In the genomic region with DNA sequence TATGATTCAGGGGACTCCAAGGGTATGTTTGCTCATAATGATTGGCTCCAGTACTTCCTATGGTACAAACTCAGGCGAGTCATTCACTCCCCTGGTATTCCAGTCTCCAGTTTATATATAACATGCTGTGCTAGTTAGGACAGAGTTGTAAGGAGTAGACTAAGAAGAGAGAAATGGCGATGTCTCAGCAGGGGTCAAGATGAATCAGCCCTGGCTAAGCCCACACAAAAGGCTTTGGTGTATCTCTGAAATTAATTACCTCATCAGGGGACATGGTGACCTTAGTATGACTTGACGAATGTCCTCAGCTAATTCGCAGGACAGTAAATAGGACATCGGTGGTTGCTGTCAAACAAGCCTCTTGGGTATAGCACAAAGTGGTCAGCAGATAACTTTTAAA, we compare ENCODE assay signal across 18 mouse cellular contexts. TPM values are rescaled to one million over a fixed set of nuclear protein-coding genes. Genes with fewer than 3 reads are reported as not detected.
"Had no signal": no experiment of that assay in that cellular context is flagged by ENCODE, and none has a peak within 500 bp of the region (broad histone marks: within the 10 kb centered on the region; RNA-seq: fewer than 3 reads in every experiment).

No protein-coding gene starts in this region.

- H3K4me2 ChIP-seq: neural tube, embryonic 13.5 days; neural tube, embryonic 15.5 days; stomach, embryonic 15.5 days had no signal

- H3K4me3 ChIP-seq: neural tube, embryonic 13.5 days; neural tube, embryonic 15.5 days; stomach, embryonic 15.5 days had no signal

- H3K9ac ChIP-seq: neural tube, embryonic 13.5 days; neural tube, embryonic 15.5 days; stomach, embryonic 15.5 days had no signal

- H3K27me3 ChIP-seq: neural tube, embryonic 13.5 days; neural tube, embryonic 15.5 days; stomach, embryonic 15.5 days had no signal

- H3K9me3 ChIP-seq: neural tube, embryonic 13.5 days; neural tube, embryonic 15.5 days; stomach, embryonic 15.5 days had no signal

- H3K36me3 ChIP-seq: neural tube, embryonic 13.5 days; neural tube, embryonic 15.5 days; stomach, embryonic 15.5 days had no signal

- H3K27ac ChIP-seq: neural tube, embryonic 13.5 days; neural tube, embryonic 15.5 days; stomach, embryonic 15.5 days; stomach, postnatal 0 days had no signal

- DNase-seq: retina, postnatal 1 day; right cerebral cortex, adult 18-20 months; right cerebral cortex, postnatal 14 days; right cerebral cortex, postnatal 25 days; right cerebral cortex, postnatal 4 days; spleen, adult 18-20 months; thymus, adult 18-20 months; thymus, adult 2 months; thymus, postnatal 14 days; thymus, postnatal 25 days; thymus, postnatal 36 days; thymus, postnatal 4 days had no signal

- H3K4me1 ChIP-seq: neural tube, embryonic 13.5 days had no signal

RNA-seq across cellular contexts. Expression of gene Hspb2, which starts 4.6 kb away (rescaled TPM):
- total RNA-seq: neutrophil, adult 5-6 weeks had no signal
- polyA plus RNA-seq: neural tube, embryonic 14.5 days had no signal

RNA-seq across cellular contexts. Expression of gene Cryab, which starts 5.6 kb away (rescaled TPM):
- total RNA-seq: neutrophil, adult 5-6 weeks had no signal

RNA-seq across cellular contexts. Expression of gene 2310030G06Rik, which starts 10.4 kb away (rescaled TPM):
- total RNA-seq: neutrophil, adult 5-6 weeks had no signal

RNA-seq across cellular contexts. Expression of gene Dixdc1, which starts 17.4 kb away (rescaled TPM):
- total RNA-seq: neutrophil, adult 5-6 weeks had no signal
